Mouse (Mus musculus): ENCODE data around the gene Rasd1. TPM values are rescaled to one million over a fixed set of nuclear protein-coding genes. Genes with fewer than 3 reads are reported as not detected.

Rasd1 gene
- polyA plus RNA-seq, 1 experiment from 2014 or later: 1.3 TPM

- WGBS: 35% methylated on average over 4 of the region's 4 CpGs
Observed at GRCm38 (mm10) chr11:59930031-59930430, 34.7 kb downstream of the Rasd1 start.

GRCm38 (mm10) chr11:59921265-59921664 is 43.5 kb downstream of the Rasd1 start:
- H3K4me2 ChIP-seq (replicated peaks): no peak overlapping the region
- no peak for ATAC-seq
- no peaks in the 10 kb centered on the region for H3K27me3 ChIP-seq
- no peak overlapping the region for H3K9ac ChIP-seq (replicated peaks)
- no peaks in the 10 kb centered on the region for H3K36me3 ChIP-seq
- H3K4me3 ChIP-seq (replicated peaks): no peak overlapping the region
- H3K9me3 ChIP-seq: no peaks in the 10 kb centered on the region
- WGBS: 22% methylated on average over 7 of the region's 7 CpGs
- H3K27ac ChIP-seq: no peak overlapping the region
- H3K4me1 ChIP-seq (replicated peaks): no peaks in the 10 kb centered on the region

More at GRCm38 (mm10) chr11:59930031-59930430, 34.7 kb downstream of the Rasd1 start:
- no peak overlapping the region for H3K27ac ChIP-seq
- H3K9me3 ChIP-seq: no peaks in the 10 kb centered on the region
- H3K4me2 ChIP-seq (replicated peaks): no peak overlapping the region
- no peak overlapping the region for H3K9ac ChIP-seq (replicated peaks)
- H3K27me3 ChIP-seq: no peaks in the 10 kb centered on the region
- ATAC-seq: no peak
- peaks cover 6% of the 10 kb centered on the region; the same call in 1 of the 2 replicates for H3K4me1 ChIP-seq (replicated peaks)
- no peaks in the 10 kb centered on the region for H3K36me3 ChIP-seq
- no peak overlapping the region for H3K4me3 ChIP-seq (replicated peaks)

GRCm38 (mm10) chr11:59920331-59920730 is 44.4 kb downstream of the Rasd1 start:
- no peak overlapping the region for H3K4me3 ChIP-seq (replicated peaks)
- no peak overlapping the region for H3K4me2 ChIP-seq (replicated peaks)
- no peaks in the 10 kb centered on the region for H3K36me3 ChIP-seq
- H3K27me3 ChIP-seq: no peaks in the 10 kb centered on the region
- WGBS: 83% methylated on average over 5 of the region's 5 CpGs
- no peak overlapping the region for H3K27ac ChIP-seq
- no peaks in the 10 kb centered on the region for H3K9me3 ChIP-seq
- no peaks in the 10 kb centered on the region for H3K4me1 ChIP-seq (replicated peaks)
- ATAC-seq: no peak
- H3K9ac ChIP-seq (replicated peaks): no peak overlapping the region

- WGBS: 66% methylated on average over 3 of the region's 3 CpGs
- H3K9me3 ChIP-seq: no peaks in the 10 kb centered on the region
- H3K4me3 ChIP-seq (replicated peaks): no peak overlapping the region
- no peaks in the 10 kb centered on the region for H3K4me1 ChIP-seq (replicated peaks)
- no peak for ATAC-seq
- no peak overlapping the region for H3K27ac ChIP-seq
- no peak overlapping the region for H3K4me2 ChIP-seq (replicated peaks)
- H3K9ac ChIP-seq (replicated peaks): no peak overlapping the region
- H3K36me3 ChIP-seq: no peaks in the 10 kb centered on the region
- no peaks in the 10 kb centered on the region for H3K27me3 ChIP-seq
Observed at GRCm38 (mm10) chr11:59919401-59919800, 45.3 kb downstream of the Rasd1 start.

- WGBS: 58% methylated on average over 4 of the region's 4 CpGs
Observed at GRCm38 (mm10) chr11:59918014-59918413, 46.7 kb downstream of the Rasd1 start.

GRCm38 (mm10) chr11:59913702-59914101 is 51.0 kb downstream of the Rasd1 start:
- no peak for ATAC-seq
- no peak overlapping the region for H3K9ac ChIP-seq (replicated peaks)
- no peaks in the 10 kb centered on the region for H3K27me3 ChIP-seq
- no peak overlapping the region for H3K4me2 ChIP-seq (replicated peaks)
- H3K4me3 ChIP-seq (replicated peaks): no peak overlapping the region
- H3K4me1 ChIP-seq (replicated peaks): no peaks in the 10 kb centered on the region
- H3K27ac ChIP-seq: no peak overlapping the region
- H3K36me3 ChIP-seq: no peaks in the 10 kb centered on the region
- H3K9me3 ChIP-seq: no peaks in the 10 kb centered on the region
- 91% methylated on average over 4 of the region's 4 CpGs for WGBS

More at GRCm38 (mm10) chr11:59918014-59918413, 46.7 kb downstream of the Rasd1 start:
- H3K4me3 ChIP-seq (replicated peaks): no peak overlapping the region
- H3K9me3 ChIP-seq: no peaks in the 10 kb centered on the region
- H3K27me3 ChIP-seq: no peaks in the 10 kb centered on the region
- no peak for ATAC-seq
- H3K4me1 ChIP-seq (replicated peaks): no peaks in the 10 kb centered on the region
- H3K36me3 ChIP-seq: no peaks in the 10 kb centered on the region
- H3K27ac ChIP-seq: no peak overlapping the region
- no peak overlapping the region for H3K4me2 ChIP-seq (replicated peaks)
- no peak overlapping the region for H3K9ac ChIP-seq (replicated peaks)

Other genes with a start within 250 kb of the Rasd1 start
- gene Pld6, start 177.3 kb downstream of the Rasd1 start, polyA plus RNA-seq (2015; fragmentation: Nextera tagmentation; extraction: Ambion mirVana): 2.4 and 2.7 TPM in 2 replicates
- gene Flcn, start 154.9 kb downstream of the Rasd1 start, polyA plus RNA-seq (2015; fragmentation: Nextera tagmentation; extraction: Ambion mirVana): 38.4 and 41.7 TPM in 2 replicates
- 58.6 and 60.5 TPM in 2 replicates for gene Nt5m, start 125.5 kb downstream of the Rasd1 start, polyA plus RNA-seq (2015; fragmentation: Nextera tagmentation; extraction: Ambion mirVana)
- gene Cops3, start 125.1 kb downstream of the Rasd1 start, polyA plus RNA-seq (2015; fragmentation: Nextera tagmentation; extraction: Ambion mirVana): 218 and 223 TPM in 2 replicates
- 34.1 and 34.9 TPM in 2 replicates for gene Med9, start 16.7 kb downstream of the Rasd1 start, polyA plus RNA-seq (2015; fragmentation: Nextera tagmentation; extraction: Ambion mirVana)
- 5.6 and 6.9 TPM in 2 replicates for gene Pemt, start 81.5 kb upstream of the Rasd1 start, polyA plus RNA-seq (2015; fragmentation: Nextera tagmentation; extraction: Ambion mirVana)
- 32.7 and 33.8 TPM in 2 replicates for gene Rai1, start 140.1 kb upstream of the Rasd1 start, polyA plus RNA-seq (2015; fragmentation: Nextera tagmentation; extraction: Ambion mirVana)

Measured in midbrain, embryonic 13.5 days (tissue).